Mouse (Mus musculus): ENCODE results near the gene Elf2.

DNA sequence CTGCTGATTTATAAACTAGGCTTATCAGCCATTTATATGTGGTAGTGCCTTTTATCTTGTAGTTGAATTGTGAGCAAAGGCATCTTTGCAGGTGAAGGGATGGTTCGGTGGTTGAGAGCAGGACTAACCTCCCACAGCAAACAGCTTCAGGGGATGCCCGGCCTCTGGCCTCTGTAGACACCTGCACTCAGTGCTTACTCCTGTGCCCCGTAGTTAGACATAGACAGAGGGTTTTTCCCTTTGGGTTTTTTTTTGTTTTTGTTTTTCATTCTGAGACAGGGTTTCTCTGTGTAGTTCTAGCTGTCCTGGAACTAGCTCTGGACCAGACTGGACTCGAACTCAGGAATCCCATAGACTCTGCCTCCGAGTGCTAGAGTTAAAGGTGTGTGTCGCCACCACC lies 91.9 kb downstream of the Elf2 start:
- TF ChIP-seq CTCF (IDR thresholded peaks at IDR 0.05; ENCODE audit: control insufficient read depth, insufficient read depth, insufficient replicate concordance, low read depth, low read length) (no peak), POLR2A (IDR thresholded peaks at IDR 0.05; ENCODE audit: control insufficient read depth, low read depth, low read length) (no peak)

Data from testis, adult 2 months (tissue).